Mouse (Mus musculus): ENCODE data around the gene C77080. TPM values are rescaled to one million over a fixed set of nuclear protein-coding genes. Genes with fewer than 3 reads are reported as not detected.

Gene C77080
- polyA plus RNA-seq, 1 experiment from 2014 or later = 8.3 TPM

GRCm38 (mm10) chr4:129266821-129267220 is 5.6 kb upstream of the C77080 start:
- Histone ChIP-seq H3K4me1 (peaks cover 14% of the 10 kb centered on the region), H3K9me3 (replicated peaks) (no peaks in the 10 kb centered on the region), H3K27me3 (no peaks in the 10 kb centered on the region), H3K4me2 (no peak overlapping the region), H3K36me3 (no peaks in the 10 kb centered on the region), H3K9ac (no peak overlapping the region), H3K4me3 (replicated peaks) (no peak overlapping the region), H3K27ac (no peak overlapping the region)
- no peak for ATAC-seq (replicated peaks; ENCODE audit: low FRiP score)
- WGBS = 83% methylated on average over 5 of the region's 5 CpGs

DNA sequence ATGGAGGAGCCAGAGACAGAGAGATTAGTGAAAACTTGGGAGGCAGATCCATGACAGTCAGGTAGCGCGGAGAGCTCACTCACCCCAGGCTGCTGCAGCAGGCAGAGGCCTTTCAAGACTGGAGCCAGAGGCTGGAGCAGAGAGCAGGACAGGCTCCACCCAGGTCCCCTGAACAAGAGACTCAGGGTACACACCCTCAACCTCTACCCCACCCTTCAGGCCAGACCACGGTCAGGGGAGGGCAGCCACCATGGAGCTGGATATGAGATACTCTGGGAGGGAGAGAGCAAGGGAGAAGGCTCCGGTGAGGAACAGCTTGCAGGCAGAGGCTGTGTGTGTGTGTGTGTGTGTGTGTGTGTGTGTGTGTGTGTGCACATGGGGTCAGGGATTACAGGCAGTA is 5.0 kb upstream of the C77080 start:
- H3K4me1 ChIP-seq = peaks cover 16% of the 10 kb centered on the region
- H3K9ac ChIP-seq = no peak overlapping the region
- no peaks in the 10 kb centered on the region for H3K36me3 ChIP-seq
- H3K27ac ChIP-seq = no peak overlapping the region
- no peak overlapping the region for H3K4me2 ChIP-seq
- H3K27me3 ChIP-seq = no peaks in the 10 kb centered on the region
- 75% methylated on average over 4 of the region's 4 CpGs for WGBS
- ATAC-seq (replicated peaks; ENCODE audit: low FRiP score) = no peak
- H3K4me3 ChIP-seq (replicated peaks) = no peak overlapping the region
- H3K9me3 ChIP-seq (replicated peaks) = no peaks in the 10 kb centered on the region

DNA sequence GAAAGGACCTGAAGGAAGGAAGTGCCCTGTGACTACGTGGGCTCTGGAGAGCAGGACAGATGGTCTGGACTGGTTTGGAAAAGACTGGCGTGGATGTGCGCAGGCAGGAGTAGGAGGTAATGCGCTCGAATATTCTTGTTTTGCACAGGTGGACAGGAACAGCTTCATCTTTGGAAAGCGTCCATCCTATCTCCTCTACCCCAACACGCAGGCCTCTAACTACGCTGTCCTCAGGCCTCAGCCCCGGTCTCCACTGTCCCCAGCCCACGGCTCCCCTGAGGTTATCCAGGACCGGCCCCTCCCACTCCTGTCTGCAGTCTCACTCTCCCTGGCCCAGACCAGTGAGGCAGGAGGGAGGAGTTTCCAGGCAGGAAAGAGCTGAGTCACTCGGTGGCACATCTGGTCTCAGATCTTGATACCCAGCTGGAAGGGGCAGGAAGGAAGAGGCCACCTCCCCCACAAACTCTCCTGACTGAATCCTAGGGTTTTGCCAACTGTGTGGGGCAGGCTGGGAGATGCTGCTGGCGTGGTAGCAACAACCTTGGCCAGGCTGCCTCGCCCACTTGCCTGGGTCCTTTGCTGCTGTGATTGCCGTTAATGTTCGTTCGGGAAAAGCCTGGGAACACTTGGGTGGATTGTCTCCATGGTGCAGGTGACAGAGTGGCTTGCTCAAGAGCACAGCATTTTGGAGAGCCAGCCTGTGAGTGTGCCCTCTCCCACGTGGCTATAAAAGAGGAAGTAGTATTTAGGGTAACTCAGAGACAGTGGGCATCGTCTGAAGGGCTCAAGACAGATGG is 2.2 kb upstream of the C77080 start:
- WGBS = 22% methylated on average over 19 of the region's 19 CpGs
- Histone ChIP-seq H3K4me1 (peaks cover 31% of the 10 kb centered on the region), H3K27ac (peak overlapping the region; percentile 63), H3K9ac (no peak overlapping the region), H3K4me3 (replicated peaks) (no peak overlapping the region), H3K36me3 (no peaks in the 10 kb centered on the region), H3K9me3 (replicated peaks) (no peaks in the 10 kb centered on the region), H3K27me3 (no peaks in the 10 kb centered on the region), H3K4me2 (peak overlapping the region; percentile 42)
- ATAC-seq (replicated peaks; ENCODE audit: low FRiP score) = peak; percentile 87

GRCm38 (mm10) chr4:129260678-129261077 is 526 bp downstream of the C77080 start:
- H3K4me3 ChIP-seq (replicated peaks) = no peak overlapping the region
- WGBS = 25% methylated on average over 6 of the region's 6 CpGs
- peaks cover 48% of the 10 kb centered on the region for H3K4me1 ChIP-seq
- H3K9ac ChIP-seq = 0 out of 2 replicates have a peak overlapping the region, but pooled peaks have one; percentile 7
- ATAC-seq (replicated peaks; ENCODE audit: low FRiP score) = no peak
- peak overlapping the region; percentile 7; the same call in 1 of the 2 replicates for H3K27ac ChIP-seq
- no peaks in the 10 kb centered on the region for H3K27me3 ChIP-seq
- no peaks in the 10 kb centered on the region for H3K36me3 ChIP-seq
- no peaks in the 10 kb centered on the region for H3K9me3 ChIP-seq (replicated peaks)
- no peak overlapping the region for H3K4me2 ChIP-seq

DNA sequence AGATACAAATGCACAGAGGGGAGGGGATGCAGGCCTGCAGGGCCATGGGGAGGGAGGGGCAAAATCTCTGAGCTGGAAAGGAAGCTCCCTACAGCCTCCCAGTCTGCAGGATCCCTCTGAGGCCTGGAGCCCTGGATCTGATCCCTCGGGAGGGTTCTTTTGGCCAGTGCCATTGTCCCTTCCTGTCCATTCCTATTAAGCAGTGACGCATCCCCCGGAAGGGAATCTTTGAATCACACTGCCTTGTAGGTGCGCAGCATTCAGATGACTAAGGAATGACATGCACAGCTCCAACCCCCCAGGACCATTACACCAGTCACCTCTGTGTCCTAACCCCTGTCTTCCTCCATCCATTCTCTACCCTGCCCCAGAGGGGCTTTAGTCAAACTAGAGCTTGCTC is 2.1 kb downstream of the C77080 start:
- H3K4me1 ChIP-seq = peaks cover 48% of the 10 kb centered on the region
- no peaks in the 10 kb centered on the region for H3K36me3 ChIP-seq
- H3K4me2 ChIP-seq = no peak overlapping the region
- WGBS = 70% methylated on average over 4 of the region's 4 CpGs
- no peak overlapping the region for H3K9ac ChIP-seq
- H3K4me3 ChIP-seq (replicated peaks) = no peak overlapping the region
- H3K27me3 ChIP-seq = no peaks in the 10 kb centered on the region
- ATAC-seq (replicated peaks; ENCODE audit: low FRiP score) = no peak
- H3K27ac ChIP-seq = no peak overlapping the region
- H3K9me3 ChIP-seq (replicated peaks) = no peaks in the 10 kb centered on the region

GRCm38 (mm10) chr4:129256450-129257380 is 4.5 kb downstream of the C77080 start:
- no peak overlapping the region for H3K4me2 ChIP-seq
- peak overlapping the region; percentile 72 for H3K27ac ChIP-seq
- H3K4me1 ChIP-seq = peaks cover 41% of the 10 kb centered on the region
- H3K36me3 ChIP-seq = no peaks in the 10 kb centered on the region
- H3K9ac ChIP-seq = no peak overlapping the region
- peak; percentile 92 for ATAC-seq (replicated peaks; ENCODE audit: low FRiP score)
- H3K27me3 ChIP-seq = no peaks in the 10 kb centered on the region
- no peak overlapping the region for H3K4me3 ChIP-seq (replicated peaks)
- 19% methylated on average over 8 of the region's 8 CpGs for WGBS
- H3K9me3 ChIP-seq (replicated peaks) = no peaks in the 10 kb centered on the region

- no peak overlapping the region for H3K27ac ChIP-seq
- H3K27me3 ChIP-seq = peaks cover 14% of the 10 kb centered on the region; the same call in 1 of the 2 replicates
- H3K4me2 ChIP-seq = no peak overlapping the region
- H3K9me3 ChIP-seq (replicated peaks) = no peaks in the 10 kb centered on the region
- 88% methylated on average over 3 of the region's 3 CpGs for WGBS
- H3K4me3 ChIP-seq (replicated peaks) = no peak overlapping the region
- no peaks in the 10 kb centered on the region for H3K36me3 ChIP-seq
- no peak overlapping the region for H3K9ac ChIP-seq
- H3K4me1 ChIP-seq = peaks cover 42% of the 10 kb centered on the region
- ATAC-seq (replicated peaks; ENCODE audit: low FRiP score) = no peak
Measured at GRCm38 (mm10) chr4:129254571-129254970, 6.6 kb downstream of the C77080 start.

DNA sequence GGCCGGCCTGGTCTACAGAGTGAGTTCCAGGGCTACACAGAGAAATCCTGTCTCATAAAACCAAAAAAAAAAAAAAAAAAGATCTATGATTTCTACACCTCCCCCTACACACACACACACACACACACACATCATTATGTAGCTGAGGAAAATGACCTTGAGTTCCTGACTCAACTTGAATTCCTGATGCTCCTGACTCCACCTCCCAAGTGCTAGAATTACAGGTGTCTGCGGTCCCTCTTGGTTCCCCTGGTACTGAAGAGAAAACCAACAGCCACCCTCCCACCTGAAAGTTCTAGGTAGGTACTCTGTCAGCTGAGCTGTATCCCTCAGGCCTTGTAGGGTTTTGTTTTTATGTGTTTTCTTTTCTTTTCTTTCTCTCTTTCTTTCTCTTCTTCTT is 8.7 kb downstream of the C77080 start:
- H3K27ac ChIP-seq = no peak overlapping the region
- WGBS = 72% methylated on average over 2 of the region's 2 CpGs
- no peak for ATAC-seq (replicated peaks; ENCODE audit: low FRiP score)

DNA sequence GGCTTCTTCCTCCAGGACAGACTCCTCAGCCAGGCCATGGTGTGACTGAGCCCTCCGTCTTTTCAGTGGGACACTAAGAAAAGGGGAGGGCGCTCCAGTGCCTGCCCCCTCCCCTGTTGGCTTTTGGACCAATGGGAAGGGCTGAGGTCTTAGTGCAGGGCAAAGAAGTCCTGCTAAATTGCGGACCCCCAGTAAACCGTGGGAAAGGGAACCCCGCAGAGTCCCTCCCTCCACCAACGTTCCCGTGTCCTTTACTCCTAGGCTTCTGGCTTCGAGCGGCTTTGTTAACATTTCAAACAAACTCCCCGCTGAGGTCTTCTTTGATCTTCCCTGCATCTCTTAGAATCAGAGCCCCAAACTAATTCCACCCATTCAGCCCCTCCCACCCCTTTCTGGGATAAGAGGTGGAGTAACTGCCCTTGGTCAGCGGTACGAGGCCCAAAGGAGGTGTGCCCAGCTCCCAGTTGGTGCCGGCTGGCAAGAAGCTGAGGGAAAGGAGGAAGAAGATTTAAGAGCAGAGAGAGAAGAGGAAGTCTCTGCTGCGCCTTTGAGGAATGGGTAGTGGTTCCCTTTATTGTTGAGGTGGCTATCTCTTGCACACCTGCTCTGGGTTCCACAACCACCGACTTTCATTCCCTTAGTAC is 9.6 kb downstream of the C77080 start:
- peak overlapping the region; percentile 7; the same call in 1 of the 2 replicates for H3K9ac ChIP-seq

More for the DNA sequence above, 8.7 kb downstream of the C77080 start:
- Histone ChIP-seq H3K27me3 (peaks cover 27% of the 10 kb centered on the region), H3K9ac (no peak overlapping the region), H3K9me3 (replicated peaks) (no peaks in the 10 kb centered on the region), H3K36me3 (no peaks in the 10 kb centered on the region), H3K4me2 (no peak overlapping the region), H3K4me1 (peaks cover 48% of the 10 kb centered on the region), H3K4me3 (replicated peaks) (no peak overlapping the region)

GRCm38 (mm10) chr4:129250759-129251481 is 10.3 kb downstream of the C77080 start:
- Histone ChIP-seq H3K27me3 (peaks cover 35% of the 10 kb centered on the region), H3K27ac (peak overlapping the region; percentile 87), H3K4me3 (replicated peaks) (peak overlapping the region; percentile 19), H3K4me1 (peaks cover 47% of the 10 kb centered on the region), H3K9me3 (replicated peaks) (no peaks in the 10 kb centered on the region), H3K4me2 (peak overlapping the region; percentile 52), H3K36me3 (no peaks in the 10 kb centered on the region), H3K9ac (peak overlapping the region; percentile 7; the same call in 1 of the 2 replicates)
- ATAC-seq (replicated peaks; ENCODE audit: low FRiP score) = peak; percentile 59
- 25% methylated on average over 15 of the region's 15 CpGs for WGBS

More for the DNA sequence above, 9.6 kb downstream of the C77080 start:
- peak overlapping the region; percentile 87 for H3K27ac ChIP-seq
- ATAC-seq (replicated peaks; ENCODE audit: low FRiP score) = peak; percentile 61
- H3K36me3 ChIP-seq = no peaks in the 10 kb centered on the region
- 8% methylated on average over 15 of the region's 15 CpGs for WGBS
- H3K4me2 ChIP-seq = peak overlapping the region; percentile 52
- H3K9me3 ChIP-seq (replicated peaks) = no peaks in the 10 kb centered on the region
- peak overlapping the region; percentile 19 for H3K4me3 ChIP-seq (replicated peaks)
- peaks cover 32% of the 10 kb centered on the region for H3K27me3 ChIP-seq
- peaks cover 48% of the 10 kb centered on the region for H3K4me1 ChIP-seq

DNA sequence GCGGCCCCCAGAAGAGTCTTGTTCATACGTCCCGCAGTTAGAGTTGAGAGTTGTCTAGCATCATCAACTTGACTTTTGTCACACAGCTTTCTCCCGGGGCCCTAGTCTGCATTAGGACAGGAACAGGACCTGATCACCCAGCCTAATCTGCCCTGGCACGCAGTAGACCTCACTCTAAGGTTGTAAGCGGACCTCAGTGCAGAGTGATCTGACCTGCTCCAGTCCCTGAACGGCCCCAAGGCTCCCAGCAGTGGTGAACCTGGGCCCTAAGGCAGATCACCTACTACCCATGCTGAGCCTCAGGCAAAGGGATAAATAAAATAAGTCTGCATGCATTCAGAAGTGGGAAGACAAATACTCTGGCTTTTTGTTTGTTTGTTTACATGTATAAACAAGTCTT is 11.9 kb downstream of the C77080 start:
- no peaks in the 10 kb centered on the region for H3K9me3 ChIP-seq (replicated peaks)
- H3K27me3 ChIP-seq = peaks cover 35% of the 10 kb centered on the region
- H3K4me2 ChIP-seq = no peak overlapping the region
- H3K4me3 ChIP-seq (replicated peaks) = no peak overlapping the region
- no peak for ATAC-seq (replicated peaks; ENCODE audit: low FRiP score)
- 55% methylated on average over 7 of the region's 7 CpGs for WGBS
- no peaks in the 10 kb centered on the region for H3K36me3 ChIP-seq
- H3K4me1 ChIP-seq = peaks cover 61% of the 10 kb centered on the region
- H3K9ac ChIP-seq = no peak overlapping the region
- H3K27ac ChIP-seq = no peak overlapping the region

Measured in kidney, embryonic 15.5 days (tissue).